Mouse (Mus musculus) forebrain, embryonic 16.5 days (tissue): Measurements from ENCODE around the gene Nhsl1. TPM values are rescaled to one million over a fixed set of nuclear protein-coding genes. Genes with fewer than 3 reads are reported as not detected.

Experiments
- ATAC-seq: fragments of 200-750 bp; cut with Nextera tagmentation; 2 replicates; pipeline ENCODE4 v1.8.0; 2017; ENCODE audit warnings: mild to moderate bottlenecking, moderate library complexity
- H3K27ac ChIP-seq: fragments of 300-500 bp; sonication (generic); 2 replicates; pipeline ENCODE4 v1.5.1; 2014; ENCODE audit warnings: low read length, control low read depth
- H3K27me3 ChIP-seq: fragments of 300-500 bp; sonication (generic); replicated peaks from 2 replicates; pipeline ENCODE4 v1.6.1; 2014; ENCODE audit warnings: low read length; ENCODE audit not compliant: control insufficient read depth, insufficient read depth
- H3K36me3 ChIP-seq: fragments of 300-500 bp; sonication (generic); 2 replicates; pipeline ENCODE4 v1.6.1; 2014; ENCODE audit not compliant: control insufficient read depth, insufficient read depth
- H3K4me1 ChIP-seq: fragments of 300-500 bp; sonication (generic); replicated peaks from 2 replicates; pipeline ENCODE4 v1.6.1; 2014; ENCODE audit warnings: low read length; ENCODE audit not compliant: control insufficient read depth, insufficient read depth
- H3K4me2 ChIP-seq: fragments of 300-500 bp; sonication (generic); 2 replicates; pipeline ENCODE4 v1.6.1; 2014; ENCODE audit warnings: mild to moderate bottlenecking, low read length, control low read depth
- H3K4me3 ChIP-seq: fragments of 300-500 bp; sonication (generic); replicated peaks from 2 replicates; pipeline ENCODE4 v1.5.1; 2014; ENCODE audit warnings: mild to moderate bottlenecking, low read length, control low read depth
- H3K9ac ChIP-seq: fragments of 300-500 bp; sonication (generic); replicated peaks from 2 replicates; pipeline ENCODE4 v1.6.1; 2014; ENCODE audit warnings: low read depth, low read length, control low read depth
- H3K9me3 ChIP-seq: fragments of 300-500 bp; sonication (generic); 2 replicates; pipeline ENCODE4 v1.6.1; 2016; ENCODE audit warnings: low read length; ENCODE audit not compliant: control insufficient read depth
- WGBS: fragments of 180-500 bp; shearing (Covaris S2); extraction: QIAGEN DNeasy Blood & Tissue Kit; methylation state at CpG from one replicate; pipeline ENCODE4 v1.1.7; 2014; 5-methylcytosine and 5-hydroxymethylcytosine counted together
- polyA plus RNA-seq: library from polyadenylated mRNA; unstranded; fragments of >200 nt; fragmentation: Nextera tagmentation; extraction: Ambion mirVana; gene quantifications from 2 replicates; pipeline ENCODE4 v1.2.1, GENCODE M21; 2015

Nhsl1 gene
- polyA plus RNA-seq, 1 experiment from 2014 or later: 17.4 TPM

DNA sequence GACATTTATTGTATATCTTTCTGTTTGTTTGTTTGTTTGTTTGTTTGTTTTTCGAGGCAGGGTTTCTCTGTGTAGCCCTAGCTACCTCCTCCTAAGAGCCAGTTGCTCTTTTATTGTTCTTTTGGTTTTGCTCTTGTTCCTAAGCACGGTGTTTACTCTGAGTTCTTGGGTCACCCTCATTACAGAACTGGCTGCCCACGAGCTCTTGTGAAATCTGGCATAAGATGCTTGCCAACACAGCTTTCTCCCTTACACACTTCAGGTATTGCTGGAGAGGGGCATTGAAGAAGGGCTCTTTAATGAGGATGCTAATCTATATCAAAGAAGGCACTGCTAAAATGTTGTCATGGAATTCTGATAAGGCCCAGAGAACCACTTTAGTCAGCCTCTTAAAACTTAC is 191.9 kb downstream of the Nhsl1 start:
- peaks cover 3% of the 10 kb centered on the region for H3K36me3 ChIP-seq
- no peak overlapping the region for H3K27ac ChIP-seq
- WGBS: 56% methylated on average over 3 of the region's 3 CpGs
- H3K9me3 ChIP-seq: no peaks in the 10 kb centered on the region
- no peak for ATAC-seq
- no peak overlapping the region for H3K4me2 ChIP-seq
- H3K4me1 ChIP-seq: peaks cover 26% of the 10 kb centered on the region
- H3K9ac ChIP-seq: no peak overlapping the region
- H3K4me3 ChIP-seq: no peak overlapping the region
- no peaks in the 10 kb centered on the region for H3K27me3 ChIP-seq

DNA sequence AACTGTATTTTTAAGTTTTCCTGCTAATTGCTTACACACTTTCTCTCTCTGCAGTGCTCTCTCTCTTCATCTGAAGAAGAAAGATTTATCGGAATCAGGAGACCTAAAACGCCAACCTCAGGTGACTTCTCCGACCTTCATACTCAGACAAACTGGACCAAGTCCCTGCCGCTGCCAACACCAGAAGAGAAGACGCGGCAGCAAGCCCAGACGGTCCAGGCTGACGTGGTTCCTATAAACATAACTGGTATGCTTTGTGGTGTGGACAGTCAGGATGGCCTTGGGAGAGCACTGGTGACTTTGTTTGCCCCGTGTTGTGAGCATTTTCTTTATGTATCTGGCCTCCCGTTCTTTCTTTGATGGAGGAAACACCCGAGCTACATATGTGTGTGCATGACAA is 192.7 kb downstream of the Nhsl1 start:
- Histone ChIP-seq H3K4me3 (no peak overlapping the region), H3K27ac (no peak overlapping the region), H3K36me3 (peaks cover 3% of the 10 kb centered on the region), H3K9me3 (no peaks in the 10 kb centered on the region), H3K27me3 (no peaks in the 10 kb centered on the region), H3K4me2 (no peak overlapping the region), H3K4me1 (peaks cover 19% of the 10 kb centered on the region), H3K9ac (no peak overlapping the region)
- no peak; the same call in 1 of the 2 replicates for ATAC-seq
- 83% methylated on average over 11 of the region's 11 CpGs for WGBS

DNA sequence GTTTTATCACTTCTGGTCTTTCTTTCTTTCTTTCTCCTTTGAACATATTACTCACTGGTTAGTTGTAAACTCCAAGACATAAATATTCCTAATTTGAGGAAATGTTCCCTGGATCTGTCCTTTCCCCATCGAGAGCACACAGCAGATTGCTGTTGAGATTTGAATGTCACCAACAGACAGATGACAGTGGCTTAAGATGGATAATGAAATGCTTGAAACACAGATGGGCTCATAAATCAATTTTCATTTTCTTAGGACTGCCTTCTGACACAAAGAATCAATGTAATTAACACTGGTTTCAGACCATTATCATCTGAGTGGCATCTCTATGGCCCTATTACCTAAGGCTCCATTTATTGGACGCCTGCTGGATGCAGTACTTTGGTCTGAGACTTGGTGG is 203.8 kb downstream of the Nhsl1 start:
- Histone ChIP-seq H3K36me3 (peaks cover 5% of the 10 kb centered on the region; the same call in 1 of the 2 replicates), H3K4me1 (peaks cover 26% of the 10 kb centered on the region), H3K4me2 (no peak overlapping the region), H3K9me3 (no peaks in the 10 kb centered on the region), H3K4me3 (no peak overlapping the region), H3K9ac (no peak overlapping the region), H3K27ac (peak overlapping the region; percentile 60), H3K27me3 (no peaks in the 10 kb centered on the region)
- peak; percentile 32 for ATAC-seq
- WGBS: 37% methylated on average over 2 of the region's 2 CpGs

DNA sequence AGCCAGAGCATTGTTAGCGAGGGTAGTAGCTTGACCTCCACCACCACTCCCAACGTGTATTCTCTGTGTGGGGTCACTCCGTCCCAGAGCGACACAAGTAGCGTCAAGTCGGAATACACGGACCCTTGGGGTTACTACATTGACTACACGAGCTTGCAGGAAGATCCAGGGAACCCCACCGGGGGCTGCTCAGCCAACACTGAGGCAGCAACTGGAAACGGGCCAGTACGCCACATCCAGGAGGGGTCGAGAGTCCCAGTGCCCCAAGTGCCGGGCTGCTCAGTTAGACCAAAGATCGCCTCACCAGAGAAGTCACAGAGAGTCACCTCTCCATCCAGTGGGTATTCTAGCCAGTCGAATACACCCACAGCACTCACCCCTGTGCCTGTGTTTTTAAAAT is 206.5 kb downstream of the Nhsl1 start:
- peaks cover 41% of the 10 kb centered on the region for H3K4me1 ChIP-seq
- ATAC-seq: no peak
- 79% methylated on average over 15 of the region's 15 CpGs for WGBS

DNA sequence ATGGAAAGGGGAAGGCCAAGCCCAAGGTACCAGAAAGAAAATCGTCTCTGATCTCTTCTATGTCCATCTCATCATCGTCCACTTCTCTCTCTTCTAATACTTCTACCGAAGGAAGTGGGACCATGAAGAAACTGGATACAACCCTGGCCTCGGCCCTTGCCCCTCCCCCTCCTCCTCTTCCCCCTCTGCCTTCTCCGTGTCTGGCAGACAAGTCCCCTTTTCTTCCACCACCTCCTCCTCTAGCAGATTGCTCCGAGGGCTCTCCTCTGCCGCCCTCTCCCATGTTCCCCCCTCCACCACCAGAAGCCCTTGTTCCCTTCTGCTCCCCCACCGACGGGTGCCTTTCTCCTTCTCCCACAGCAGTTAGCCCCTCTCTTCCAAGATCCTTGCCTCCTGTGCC is 206.9 kb downstream of the Nhsl1 start:
- peaks cover 41% of the 10 kb centered on the region for H3K4me1 ChIP-seq

More for the DNA sequence above, 206.5 kb downstream of the Nhsl1 start:
- H3K4me2 ChIP-seq: no peak overlapping the region
- no peaks in the 10 kb centered on the region for H3K9me3 ChIP-seq
- no peaks in the 10 kb centered on the region for H3K27me3 ChIP-seq
- H3K36me3 ChIP-seq: peaks cover 5% of the 10 kb centered on the region; the same call in 1 of the 2 replicates
- H3K9ac ChIP-seq: no peak overlapping the region
- no peak overlapping the region for H3K4me3 ChIP-seq
- no peak overlapping the region for H3K27ac ChIP-seq

DNA sequence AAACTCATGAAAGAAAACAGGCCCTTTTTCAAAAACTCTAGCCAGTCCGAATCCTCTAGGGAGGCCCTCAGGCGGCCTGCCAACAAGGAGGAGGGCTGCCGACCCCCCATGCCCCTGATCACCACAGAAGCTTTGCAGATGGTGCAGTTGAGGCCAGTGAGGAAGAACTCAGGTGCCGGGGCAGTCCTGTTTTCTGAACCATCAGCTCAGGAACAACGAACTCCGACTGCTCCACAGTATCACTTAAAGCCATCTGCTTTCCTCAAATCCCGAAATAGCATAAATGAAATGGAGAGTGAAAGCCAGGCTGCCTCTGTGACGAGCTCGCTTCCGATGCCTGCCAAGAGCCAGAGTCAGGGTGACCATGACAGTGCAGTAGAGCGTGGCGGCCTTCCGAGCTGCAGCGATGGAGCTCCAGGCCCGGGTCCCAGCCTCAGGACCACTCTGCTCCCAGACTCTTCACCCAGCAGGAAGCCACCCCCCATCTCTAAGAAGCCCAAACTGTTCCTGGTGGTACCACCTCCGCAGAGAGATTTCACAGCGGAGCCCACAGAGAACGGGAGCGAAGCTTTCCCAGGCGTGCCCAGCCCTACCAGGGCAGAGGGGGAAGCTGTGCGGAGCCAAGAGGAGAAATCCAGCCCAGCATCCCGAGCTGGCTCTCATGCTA is 207.5 kb downstream of the Nhsl1 start:
- H3K27ac ChIP-seq: peak overlapping the region; percentile 71
- peaks cover 41% of the 10 kb centered on the region for H3K4me1 ChIP-seq
- H3K9ac ChIP-seq: peak overlapping the region; percentile 11; the same call in 1 of the 2 replicates
- peaks cover 5% of the 10 kb centered on the region; the same call in 1 of the 2 replicates for H3K36me3 ChIP-seq
- no peak overlapping the region for H3K4me2 ChIP-seq
- ATAC-seq: peak; percentile 26; the same call in 1 of the 2 replicates
- no peak overlapping the region for H3K4me3 ChIP-seq
- 59% methylated on average over 22 of the region's 22 CpGs for WGBS
- no peaks in the 10 kb centered on the region for H3K27me3 ChIP-seq
- H3K9me3 ChIP-seq: no peaks in the 10 kb centered on the region

More for the DNA sequence above, 206.9 kb downstream of the Nhsl1 start:
- H3K9me3 ChIP-seq: no peaks in the 10 kb centered on the region
- H3K4me2 ChIP-seq: no peak overlapping the region
- H3K27ac ChIP-seq: peak overlapping the region; percentile 71
- WGBS: 54% methylated on average over 9 of the region's 9 CpGs
- H3K4me3 ChIP-seq: no peak overlapping the region
- peak overlapping the region; percentile 11; the same call in 1 of the 2 replicates for H3K9ac ChIP-seq
- peaks cover 5% of the 10 kb centered on the region; the same call in 1 of the 2 replicates for H3K36me3 ChIP-seq
- H3K27me3 ChIP-seq: no peaks in the 10 kb centered on the region
- no peak for ATAC-seq

DNA sequence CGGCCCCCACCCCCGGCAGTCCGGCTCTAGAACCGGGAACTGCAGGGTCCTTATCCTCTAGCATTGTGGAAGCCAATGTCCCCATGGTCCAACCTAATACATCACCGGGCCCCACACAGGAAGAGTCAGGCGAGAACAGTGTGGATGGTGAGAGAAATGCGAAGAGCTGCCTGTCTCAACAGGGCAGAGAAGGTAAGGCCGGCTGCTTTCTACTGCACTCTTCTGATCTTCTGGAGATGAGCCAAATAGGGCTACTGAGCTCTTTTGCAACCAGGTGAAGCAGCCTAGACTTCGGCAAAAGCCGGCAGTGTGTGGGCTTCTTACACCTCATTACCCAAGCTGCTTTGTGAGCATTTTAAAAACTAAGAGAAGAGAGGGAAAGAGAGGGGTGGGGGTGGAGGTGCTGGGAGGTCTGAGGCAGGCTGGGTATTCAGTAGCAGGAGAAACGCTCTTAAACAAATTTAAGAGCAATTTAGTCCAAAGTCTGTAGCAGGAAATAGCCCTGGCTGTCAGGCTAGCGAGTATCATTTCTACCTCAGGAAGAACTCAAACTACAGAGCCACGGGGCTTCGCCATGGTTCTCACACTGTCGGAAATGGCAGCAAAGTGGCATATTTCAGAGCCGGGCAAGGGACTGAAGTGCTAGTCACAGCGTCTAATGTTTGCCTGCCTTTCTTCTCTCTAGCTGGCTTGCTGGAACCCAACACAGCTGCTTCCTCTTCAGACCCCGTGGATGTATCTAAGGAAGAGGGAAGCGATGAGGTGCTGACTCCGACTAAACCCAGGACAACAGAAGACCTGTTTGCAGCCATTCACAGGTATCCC is 208.3 kb downstream of the Nhsl1 start:
- Histone ChIP-seq H3K9ac (no peak overlapping the region), H3K36me3 (peaks cover 8% of the 10 kb centered on the region; the same call in 1 of the 2 replicates), H3K4me2 (no peak overlapping the region), H3K27ac (peak overlapping the region; percentile 71), H3K9me3 (no peaks in the 10 kb centered on the region), H3K27me3 (no peaks in the 10 kb centered on the region), H3K4me1 (peaks cover 41% of the 10 kb centered on the region), H3K4me3 (no peak overlapping the region)
- peak; percentile 7; the same call in 1 of the 2 replicates for ATAC-seq
- WGBS: 49% methylated on average over 20 of the region's 20 CpGs

DNA sequence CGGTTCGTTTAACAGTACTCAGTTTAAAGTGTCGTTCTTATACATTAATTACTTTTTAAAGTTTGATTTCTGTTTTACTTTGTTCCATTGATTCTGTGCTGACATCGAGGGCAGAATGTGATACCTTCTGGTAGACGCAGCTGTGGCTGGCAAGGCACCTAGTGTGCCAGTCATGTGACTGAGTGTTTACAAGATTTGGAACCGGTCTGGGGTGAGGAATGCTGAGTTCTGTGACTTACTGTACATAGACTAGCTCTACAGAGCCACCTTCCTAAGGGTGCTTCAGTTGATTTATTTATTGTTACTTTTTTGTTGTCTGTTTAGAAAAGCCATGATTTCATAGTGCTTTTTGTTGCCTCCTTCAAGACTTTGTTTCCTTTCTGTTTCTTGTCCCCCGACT is 209.0 kb downstream of the Nhsl1 start:
- Histone ChIP-seq H3K27me3 (no peaks in the 10 kb centered on the region), H3K4me1 (peaks cover 40% of the 10 kb centered on the region), H3K9me3 (no peaks in the 10 kb centered on the region), H3K4me2 (no peak overlapping the region), H3K9ac (no peak overlapping the region), H3K36me3 (peaks cover 11% of the 10 kb centered on the region; the same call in 1 of the 2 replicates), H3K4me3 (no peak overlapping the region), H3K27ac (peak overlapping the region; percentile 63)
- 38% methylated on average over 7 of the region's 7 CpGs for WGBS
- ATAC-seq: peak; percentile 54

DNA sequence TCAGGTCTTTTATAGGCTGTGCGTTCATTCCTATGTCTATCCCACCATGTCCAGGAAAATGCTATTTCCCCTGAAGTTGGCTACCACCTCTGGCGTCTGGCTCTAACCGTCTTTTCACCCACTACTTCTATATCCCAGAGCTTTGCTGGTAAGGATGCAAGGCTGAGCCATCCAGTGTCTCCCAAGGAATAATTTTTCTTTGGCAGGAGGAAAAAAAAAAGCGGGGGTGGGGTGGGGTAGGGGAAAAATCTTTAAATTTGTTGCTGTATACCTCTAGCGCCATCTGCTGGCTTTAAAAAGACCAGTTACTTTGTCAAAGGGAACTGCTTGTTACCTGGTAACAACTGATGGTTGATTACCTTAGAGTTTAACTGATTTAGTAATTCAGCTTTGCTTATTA is 209.7 kb downstream of the Nhsl1 start:
- H3K36me3 ChIP-seq: peaks cover 11% of the 10 kb centered on the region; the same call in 1 of the 2 replicates
- no peaks in the 10 kb centered on the region for H3K27me3 ChIP-seq
- peaks cover 37% of the 10 kb centered on the region for H3K4me1 ChIP-seq
- H3K27ac ChIP-seq: peak overlapping the region; percentile 15; the same call in 1 of the 2 replicates
- no peaks in the 10 kb centered on the region for H3K9me3 ChIP-seq
- H3K4me3 ChIP-seq: no peak overlapping the region
- H3K9ac ChIP-seq: no peak overlapping the region
- WGBS: 32% methylated on average over 5 of the region's 5 CpGs
- ATAC-seq: no peak
- H3K4me2 ChIP-seq: no peak overlapping the region
